Mouse (Mus musculus): ENCODE results near the gene Osbpl5.

DNA sequence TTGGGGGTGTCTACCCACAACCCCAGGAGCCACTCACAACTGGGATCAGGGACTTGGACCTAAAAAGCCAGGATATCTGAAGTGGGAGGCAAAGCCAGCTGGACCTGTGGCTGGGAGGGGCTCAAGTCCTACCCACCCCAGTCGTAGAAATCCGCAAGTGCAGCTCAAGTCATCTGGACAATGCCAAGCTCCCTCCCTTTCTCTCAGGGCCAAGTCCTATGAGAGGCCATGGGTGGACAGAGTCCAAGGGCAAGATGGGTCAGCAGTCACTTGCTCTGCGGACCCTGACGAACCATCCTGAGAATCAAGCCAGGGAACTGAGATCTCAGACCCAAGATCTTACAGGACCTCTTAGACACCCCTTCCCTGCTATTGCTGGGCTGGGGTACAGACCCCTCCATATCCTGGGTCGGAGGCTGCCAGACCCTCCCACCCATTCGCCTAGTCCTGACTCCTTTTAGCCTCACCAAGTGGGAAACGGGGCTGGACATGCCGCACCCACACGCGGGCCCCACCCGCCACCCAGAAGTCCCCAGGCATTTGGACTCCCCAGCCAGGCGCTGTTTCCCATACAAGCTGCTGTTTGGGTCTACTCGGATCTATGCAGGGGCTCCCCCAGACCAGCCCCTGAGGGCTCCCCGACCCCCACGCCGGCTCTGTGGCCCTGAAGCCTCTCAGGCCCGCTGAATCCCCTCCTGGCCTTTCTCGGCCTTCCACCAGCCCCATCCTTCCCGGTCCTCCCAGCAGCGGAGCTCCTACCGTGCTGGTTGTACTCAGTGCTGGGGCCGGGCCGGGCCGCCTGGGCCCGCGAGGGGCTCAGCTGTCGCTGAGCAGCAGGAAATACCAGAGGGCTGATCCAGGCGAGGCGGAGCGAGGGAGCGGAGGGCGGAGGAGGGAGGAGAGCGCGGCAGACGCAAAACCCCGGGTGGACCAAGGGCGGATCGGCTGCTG lies 17.0 kb downstream of the Osbpl5 start:
- TF ChIP-seq POLR2A (IDR thresholded peaks at IDR 0.05; ENCODE audit: borderline replicate concordance, control insufficient read depth, low read depth, low read length) (no peak), CTCF (IDR thresholded peaks at IDR 0.05; ENCODE audit: control insufficient read depth, insufficient read depth, low read length) (no peak)
